Mouse (Mus musculus) left cerebral cortex, postnatal 4 days (tissue): ENCODE data around the gene Aarsd1. TPM values are rescaled to one million over a fixed set of nuclear protein-coding genes. Genes with fewer than 3 reads are reported as not detected.
"Not testable (repeated sequence)": the region's sequence is repeated elsewhere in the genome, so short reads cannot be mapped to it uniquely, and the experiment has no call there.

ENCODE experiments used
- DNase-seq: peaks from one replicate; pipeline ENCODE4 v3.0.0-alpha.2; 2022
- intact Hi-C: fragments of 180-260 bp; cut with DNase I; formaldehyde crosslinking; loops from one replicate; pipeline ENCODE4 v1.15.1; 2025
- total RNA-seq, 2 experiments: library from RNA; stranded (reverse); gene quantifications; 2 replicates each; pipeline ENCODE4 v1.2.3; 2021

Gene Aarsd1
- 10 to 100 TPM; 50.3 to 52.5 TPM for total RNA-seq

DNA sequence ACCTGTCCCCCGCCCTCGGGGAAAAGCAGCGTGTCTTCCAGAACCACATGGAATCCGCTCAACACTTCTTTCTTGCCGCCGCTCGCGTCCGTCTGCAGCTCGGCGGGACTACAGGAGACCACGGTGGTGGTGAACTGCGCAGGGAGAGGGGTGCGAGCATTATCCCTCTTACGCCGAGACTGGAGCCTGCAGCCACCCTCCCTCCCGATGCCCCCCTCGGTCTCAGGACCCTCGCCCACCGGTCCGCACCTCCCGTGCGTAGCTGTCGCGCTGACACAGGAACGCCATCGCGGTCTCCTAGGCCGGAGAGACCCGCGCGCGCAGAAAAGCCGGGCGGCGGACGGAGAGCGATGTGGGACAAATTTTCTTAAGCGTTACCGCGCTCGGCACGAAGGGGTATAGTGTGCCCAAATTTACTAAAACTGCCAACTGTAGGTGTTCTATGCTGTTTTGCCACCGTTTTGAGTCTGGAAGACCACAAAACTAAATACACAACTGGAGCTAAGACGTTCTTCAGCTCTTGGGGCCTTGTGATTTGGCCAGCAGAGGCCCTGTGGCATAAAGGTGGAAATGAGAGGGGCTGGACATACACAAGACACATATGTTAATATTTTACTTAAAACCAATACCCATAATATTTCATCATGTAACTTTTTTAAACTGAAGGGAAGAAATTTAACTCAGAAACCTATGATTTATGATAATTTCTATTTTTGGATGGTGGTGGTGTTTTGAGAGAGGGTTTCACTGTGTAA lies at the start of gene Aarsd1:
Gene Aarsd1 (minus strand): TSS at position 515 of the 755 bp plus-strand sequence.
- intact Hi-C loops = no loop called here
- peak; percentile 88 for DNase-seq

GRCm38 (mm10) chr11:101466552-101466950 lies 49.1 kb upstream of the Aarsd1 start:
- not testable (repeated sequence) for DNase-seq
- intact Hi-C loops = loop anchor here (5.0 kb wide), 1 partner anchor 81 kb away; no protein-coding TSS in a partner anchor

DNA sequence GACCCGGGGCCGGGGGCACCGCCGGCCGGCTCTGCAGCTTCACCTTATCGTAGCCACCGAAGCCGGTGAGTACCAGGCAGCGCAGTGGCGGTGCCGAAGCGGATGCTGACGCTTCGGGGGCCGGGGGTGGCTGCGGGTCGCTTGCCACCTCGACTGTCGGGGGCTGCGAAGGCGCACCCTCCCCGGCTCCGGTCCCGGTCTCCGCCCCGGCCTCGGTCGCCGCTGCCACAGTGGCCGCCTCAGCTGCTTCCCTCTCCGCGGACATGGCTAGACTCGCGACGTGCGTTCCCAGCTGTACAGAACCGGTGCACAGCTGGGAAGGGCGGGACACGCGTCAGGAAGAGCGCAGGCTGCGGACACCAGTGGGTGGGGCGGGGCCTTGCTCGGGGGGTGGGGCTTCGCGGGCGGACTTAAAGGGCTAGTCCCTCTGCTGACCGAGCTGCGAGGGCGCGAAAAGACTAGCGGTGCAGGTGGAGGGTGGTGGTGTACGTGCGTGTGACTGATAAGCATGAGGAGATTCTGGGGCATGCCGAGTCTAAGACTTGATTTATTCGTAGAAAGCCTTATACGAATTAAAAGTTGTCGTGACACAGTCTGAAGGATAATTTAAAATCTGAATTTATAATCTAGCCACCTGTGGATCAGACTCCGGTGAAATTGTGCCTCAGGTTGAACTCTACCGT lies 48.6 kb upstream of the Aarsd1 start, which contains the start of gene Vat1:
Gene Vat1 (minus strand): TSS at position 362 of the 683 bp plus-strand sequence.
- intact Hi-C loops = loop anchor here (5.0 kb wide), 1 partner anchor 81 kb away; no protein-coding TSS in a partner anchor
- DNase-seq = peak; percentile 82

GRCm38 (mm10) chr11:101465101-101465868 lies 47.9 kb upstream of the Aarsd1 start:
- intact Hi-C loops = loop anchor here (5.0 kb wide), 1 partner anchor 82 kb away; no protein-coding TSS in a partner anchor
- peak; percentile 69 for DNase-seq

GRCm38 (mm10) chr11:101464211-101465100 lies 47.0 kb upstream of the Aarsd1 start, which contains the start of gene Rnd2:
Gene Rnd2 (plus strand): TSS chr11:101464999.
- no peak for DNase-seq
- intact Hi-C loops = loop anchor here (5.0 kb wide), 1 partner anchor 83 kb away; no protein-coding TSS in a partner anchor

GRCm38 (mm10) chr11:101462583-101463440 lies 45.4 kb upstream of the Aarsd1 start:
- intact Hi-C loops = no loop called here
- DNase-seq = peak; percentile 37

DNA sequence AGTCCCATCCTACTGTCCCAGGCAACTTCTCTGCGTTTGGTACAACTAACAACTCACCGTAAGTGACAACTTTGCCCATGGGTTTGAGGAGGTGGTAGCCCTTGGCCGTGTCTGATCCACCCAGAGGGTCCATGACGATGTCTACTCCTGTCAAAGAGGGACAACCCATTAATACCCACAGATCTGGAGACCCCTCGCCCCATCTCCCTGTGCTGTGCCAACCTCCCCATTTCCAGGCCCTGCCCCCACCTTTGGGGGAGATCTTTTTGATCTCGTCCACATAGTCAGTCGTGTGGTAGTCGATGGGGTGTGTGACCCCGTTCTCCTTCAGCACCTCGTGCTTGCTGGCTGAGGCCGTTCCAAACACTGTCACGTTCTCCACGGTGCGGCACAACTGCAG lies 44.7 kb upstream of the Aarsd1 start:
- DNase-seq = no peak
- intact Hi-C loops = no loop called here

DNA sequence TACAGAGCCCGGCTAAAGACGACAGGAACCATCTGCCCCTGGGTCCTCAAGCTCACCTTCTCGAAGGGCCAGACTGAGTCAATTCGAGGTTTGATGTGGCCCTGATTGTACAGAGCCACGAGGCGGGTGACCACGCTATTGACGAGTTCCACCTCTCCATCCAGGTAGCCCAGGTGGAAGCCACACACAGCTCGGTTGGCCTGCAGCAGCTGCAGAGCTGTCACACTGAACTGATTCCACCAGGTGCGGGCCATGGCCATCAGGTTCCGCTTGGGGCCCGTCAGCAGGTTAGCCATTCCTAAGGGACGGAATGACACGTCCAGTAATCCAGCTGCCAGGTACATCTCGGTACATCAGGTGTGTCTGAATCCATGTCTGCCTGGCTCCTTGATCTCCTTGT lies 42.9 kb upstream of the Aarsd1 start:
- no peak for DNase-seq

DNA sequence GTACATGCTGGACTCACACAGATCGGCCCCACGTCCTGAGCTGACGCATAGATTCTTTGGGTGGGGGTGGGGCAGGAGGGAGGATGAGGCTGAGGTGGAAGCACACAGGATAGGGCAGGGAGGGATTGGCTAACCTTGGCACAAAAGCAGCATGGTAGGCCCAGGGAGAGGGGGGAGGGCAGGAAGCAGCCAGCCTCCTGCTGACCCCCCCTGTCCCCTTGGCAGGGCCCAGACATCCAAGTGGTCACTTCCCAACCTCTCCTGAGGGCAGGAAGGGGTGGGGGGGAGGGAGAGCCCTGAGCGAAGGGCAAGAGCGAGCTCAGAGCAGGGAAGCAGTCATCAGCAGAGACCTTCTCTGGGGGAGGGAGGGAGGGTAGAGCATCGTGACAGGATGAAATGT lies 42.3 kb upstream of the Aarsd1 start:
- no peak for DNase-seq
- intact Hi-C loops = no loop called here

More for the DNA sequence above, 42.9 kb upstream of the Aarsd1 start:
- intact Hi-C loops = no loop called here

GRCm38 (mm10) chr11:101458217-101458616 lies 40.8 kb upstream of the Aarsd1 start:
- DNase-seq = no peak

DNA sequence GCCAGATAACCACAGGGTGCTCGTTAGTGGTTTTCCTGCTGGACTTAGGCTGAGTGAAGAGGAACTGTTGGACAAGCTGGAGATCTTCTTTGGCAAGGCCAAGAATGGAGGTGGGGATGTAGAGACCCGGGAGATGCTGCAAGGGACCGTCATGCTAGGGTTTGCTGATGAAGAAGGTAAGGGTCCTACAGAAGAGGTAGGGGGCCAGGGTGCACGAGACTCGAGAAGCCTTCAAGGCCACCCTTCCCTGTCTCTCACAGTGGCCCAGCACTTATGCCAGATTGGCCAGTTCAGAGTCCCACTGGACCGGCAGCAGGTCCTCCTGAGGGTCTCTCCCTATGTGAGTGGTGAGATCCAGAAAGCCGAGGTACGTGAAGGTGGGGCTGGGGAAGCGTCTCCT lies 40.2 kb upstream of the Aarsd1 start:
- DNase-seq = no peak
- intact Hi-C loops = no loop called here

More at GRCm38 (mm10) chr11:101458217-101458616, 40.8 kb upstream of the Aarsd1 start:
- intact Hi-C loops = no loop called here

DNA sequence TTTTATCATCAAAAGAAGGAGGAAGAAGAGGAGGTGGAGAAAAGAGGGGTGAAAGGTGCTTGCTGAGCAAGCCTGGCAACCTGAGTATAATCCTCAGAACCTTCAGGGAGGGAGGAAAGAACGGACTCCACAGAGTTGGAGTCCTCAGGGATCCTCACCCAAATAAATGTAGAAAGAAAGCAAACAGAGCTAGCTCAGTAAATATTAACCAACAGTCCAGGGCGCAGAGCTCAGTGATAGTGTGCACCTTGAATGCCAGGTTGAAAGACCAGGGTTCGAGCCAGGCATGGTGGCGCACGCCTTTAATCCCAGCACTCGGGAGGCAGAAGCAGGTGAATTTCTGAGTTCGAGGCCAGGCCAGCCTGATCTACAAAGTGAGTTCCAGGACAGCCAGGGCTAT lies 38.2 kb upstream of the Aarsd1 start:
- no peak for DNase-seq
- intact Hi-C loops = no loop called here

- intact Hi-C loops = no loop called here
- no peak for DNase-seq
These were observed 37.3 kb upstream of the Aarsd1 start for GRCm38 (mm10) chr11:101454702-101455101.

GRCm38 (mm10) chr11:101452093-101452774 lies 34.8 kb upstream of the Aarsd1 start:
- intact Hi-C loops = no loop called here
- DNase-seq = no peak

DNA sequence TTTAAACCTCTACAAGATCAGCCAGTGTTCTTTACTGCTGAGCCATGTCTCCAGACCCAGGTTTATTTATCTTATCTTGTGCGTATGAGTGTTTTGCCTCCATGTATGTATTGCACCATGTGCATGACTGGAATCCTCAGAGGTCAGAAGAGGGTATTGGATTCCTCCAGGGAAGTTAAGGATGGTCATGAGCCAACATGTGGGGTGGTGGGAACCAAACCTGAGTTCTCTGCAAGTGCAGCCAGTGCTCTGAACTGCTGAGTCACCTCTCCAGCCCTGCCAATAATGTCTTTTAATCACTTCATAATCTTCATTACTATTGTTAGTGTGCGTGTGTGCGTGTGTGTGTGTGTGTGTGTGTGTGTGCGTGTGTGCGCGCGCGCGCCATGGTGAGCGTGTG lies 34.1 kb upstream of the Aarsd1 start:
- DNase-seq = no peak
- intact Hi-C loops = no loop called here

DNA sequence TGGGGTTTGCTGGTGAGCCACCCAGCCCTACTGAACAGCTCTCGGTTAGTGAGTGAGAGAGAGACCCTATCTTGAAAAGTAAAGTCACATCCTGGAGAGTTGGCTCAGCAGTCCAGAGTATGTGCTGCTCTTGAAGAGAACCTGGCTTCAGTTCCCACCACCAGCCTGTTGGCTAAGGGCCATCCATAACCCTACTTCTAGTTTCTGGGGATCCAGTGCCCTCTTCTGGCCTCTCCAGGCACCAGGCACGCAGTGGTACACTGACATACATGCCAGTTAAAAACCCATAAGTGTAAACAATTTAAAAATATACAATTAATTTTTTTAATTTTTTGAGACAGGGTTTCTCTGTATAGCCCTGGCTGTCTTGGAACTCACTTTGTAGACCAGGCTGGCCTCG lies 33.0 kb upstream of the Aarsd1 start:
- no peak for DNase-seq
- intact Hi-C loops = no loop called here

DNA sequence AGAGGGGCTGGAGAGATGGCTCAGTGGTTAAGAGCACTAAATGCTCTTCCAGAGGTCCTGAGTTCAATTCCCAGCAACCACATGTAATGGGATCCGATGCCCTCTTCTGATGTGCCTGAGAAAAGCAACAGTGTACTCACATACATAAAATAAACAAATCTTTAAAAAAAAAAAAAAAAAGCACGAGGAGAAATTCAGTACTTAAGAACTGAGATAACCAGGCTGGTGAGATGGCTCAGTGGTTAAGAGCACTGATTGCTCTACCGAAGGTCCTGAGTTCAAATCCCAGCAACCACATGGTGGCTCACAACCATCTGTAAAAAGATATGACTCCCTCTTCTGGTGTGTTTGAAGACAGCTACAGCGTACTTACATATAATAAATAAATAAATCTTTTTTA lies 32.2 kb upstream of the Aarsd1 start:
- intact Hi-C loops, DNase-seq: not testable (repeated sequence)

GRCm38 (mm10) chr11:101448899-101449298 lies 31.5 kb upstream of the Aarsd1 start:
- intact Hi-C loops = no loop called here
- no peak for DNase-seq
